Mouse (Mus musculus) adrenal gland, adult 18-20 months (tissue): ENCODE results near the gene Plpp3. TPM values are rescaled to one million over a fixed set of nuclear protein-coding genes. Genes with fewer than 3 reads are reported as not detected.

Source experiments
- DNase-seq, 2 experiments: peaks; one replicate each; pipeline ENCODE4 v3.0.0; 2021 to 2022; ENCODE audit warnings: low spot score in 2 of 2
- total RNA-seq, 2 experiments: library from RNA; stranded (reverse); gene quantifications; 1 replicate in 1 of 2; 2 replicates in 1 of 2; pipeline ENCODE4 v1.2.3; 2021

The Plpp3 gene
- total RNA-seq, 2 experiments from 2014 or later, result 234 to 351 TPM

DNA sequence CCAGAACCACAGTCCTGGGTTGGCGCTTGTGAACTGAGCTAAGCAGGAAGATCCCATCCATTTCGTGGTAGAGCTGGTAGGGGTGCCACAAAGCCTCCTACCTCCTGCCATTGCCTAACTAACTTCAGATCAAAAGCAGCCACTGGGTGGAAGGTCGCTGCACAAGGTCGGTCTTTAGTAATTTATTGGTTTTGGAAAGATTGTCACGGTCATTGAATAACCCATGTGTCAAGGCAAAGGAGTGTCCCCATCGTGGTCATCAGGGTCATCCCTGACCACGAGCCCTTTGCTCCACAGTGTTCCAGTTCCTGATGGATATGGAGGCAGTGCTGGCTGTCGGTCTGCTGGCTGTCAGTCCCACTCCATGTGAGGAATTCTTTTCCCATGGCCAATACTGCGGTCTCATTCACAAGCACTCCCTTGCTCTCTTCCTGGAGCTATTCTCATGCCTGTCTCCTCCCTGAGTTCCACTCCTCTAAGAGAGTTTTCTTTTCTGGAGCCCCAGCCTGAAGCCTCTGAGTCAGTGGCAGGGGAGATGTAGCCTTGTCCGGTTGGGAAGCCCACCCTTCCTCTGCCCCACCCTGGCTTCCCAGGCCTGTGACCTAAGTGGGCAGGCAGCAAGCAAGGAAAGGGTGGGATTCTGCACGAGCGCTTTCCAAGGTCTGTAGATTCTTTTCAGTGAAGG lies 58.7 kb downstream of the Plpp3 start:
- peak in 1 of 2 experiments; percentile 64 for DNase-seq

DNA sequence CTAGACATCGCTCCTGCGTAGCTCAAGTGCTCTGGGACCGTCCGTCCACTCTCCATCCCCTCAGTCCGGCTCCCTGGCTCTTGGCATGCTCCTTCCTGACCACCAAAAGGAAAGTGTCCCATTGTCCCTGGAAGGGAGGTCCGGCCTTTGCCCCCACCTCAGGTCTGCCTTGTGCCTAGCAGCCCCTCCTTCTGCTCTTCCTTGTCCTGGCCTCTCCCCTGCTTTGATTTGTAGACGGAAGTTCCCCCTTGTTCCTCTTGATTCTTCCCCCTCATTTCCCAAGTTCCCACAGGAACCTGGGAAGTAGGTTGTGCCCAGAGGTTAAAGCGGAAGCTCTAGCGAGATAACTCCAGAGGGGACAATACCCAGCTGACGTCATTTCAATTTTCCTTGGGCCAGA lies 61.1 kb downstream of the Plpp3 start:
- no peak for DNase-seq

DNA sequence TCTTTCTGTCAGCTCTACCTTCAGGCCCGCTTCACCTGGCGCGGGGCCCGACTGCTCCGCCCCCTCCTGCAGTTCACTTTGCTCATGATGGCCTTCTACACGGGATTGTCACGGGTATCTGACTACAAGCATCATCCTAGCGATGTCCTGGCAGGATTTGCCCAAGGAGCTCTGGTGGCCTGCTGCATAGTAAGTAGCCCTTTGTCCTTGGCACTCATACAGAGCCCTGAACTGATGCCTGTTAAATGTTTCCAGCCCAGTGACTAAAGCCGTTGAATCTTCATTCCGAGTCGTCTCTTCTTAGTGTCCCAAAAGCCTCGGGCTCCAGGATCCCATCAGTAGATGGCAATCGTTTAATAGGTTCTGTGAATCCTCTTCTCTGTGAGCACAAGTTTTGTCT lies 62.2 kb downstream of the Plpp3 start:
- no peak for DNase-seq

DNA sequence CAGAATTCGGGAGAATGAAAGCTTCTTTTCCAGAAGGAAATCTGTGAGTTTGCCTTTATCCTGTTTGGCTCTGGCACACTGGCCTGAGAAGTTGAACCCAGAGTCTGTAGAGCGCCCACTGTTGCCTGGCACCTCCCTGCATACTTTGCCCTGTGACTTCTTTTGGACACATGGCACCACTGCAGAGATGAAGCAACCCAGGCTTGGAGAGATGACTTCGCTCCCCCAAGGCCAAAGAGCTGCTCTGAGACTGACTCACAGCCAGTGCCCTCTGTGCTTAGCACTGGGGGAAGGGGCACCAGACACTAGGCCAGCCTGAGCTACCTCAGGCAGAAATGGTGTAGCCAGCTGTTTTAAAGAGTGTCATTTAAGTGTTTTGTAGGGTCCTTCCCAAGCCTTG lies 63.7 kb downstream of the Plpp3 start:
- peak; percentile 29 to 43 for DNase-seq

DNA sequence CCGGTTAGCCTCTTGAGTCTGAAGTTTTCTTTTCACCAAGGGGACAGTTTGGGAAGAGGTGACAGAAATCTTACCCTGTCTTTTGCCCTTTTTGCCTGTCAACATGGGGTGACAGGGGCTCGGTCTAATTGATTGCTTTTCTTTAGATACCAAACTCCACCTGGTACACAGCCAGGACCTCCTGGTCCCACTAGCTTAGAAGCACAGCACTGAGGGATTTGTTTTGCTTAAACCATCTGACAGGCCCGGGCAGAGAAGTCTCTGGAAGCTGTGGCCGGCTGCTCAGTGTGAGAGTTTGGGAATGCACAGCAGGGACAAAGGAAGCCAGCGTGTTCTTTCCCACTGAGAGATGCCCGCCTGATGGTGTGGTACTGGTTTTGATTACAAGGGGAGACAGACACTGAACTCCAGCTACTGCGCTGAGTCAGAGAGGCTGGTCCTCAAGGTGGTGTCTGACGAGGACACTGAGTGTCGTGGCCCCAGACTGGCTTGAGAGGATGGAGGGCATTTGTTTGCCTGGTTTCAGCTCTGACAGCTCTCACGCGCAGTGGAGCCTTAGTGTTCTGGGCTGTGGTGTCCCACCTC lies 64.2 kb downstream of the Plpp3 start:
- peak in 1 of 2 experiments; percentile 36 for DNase-seq

DNA sequence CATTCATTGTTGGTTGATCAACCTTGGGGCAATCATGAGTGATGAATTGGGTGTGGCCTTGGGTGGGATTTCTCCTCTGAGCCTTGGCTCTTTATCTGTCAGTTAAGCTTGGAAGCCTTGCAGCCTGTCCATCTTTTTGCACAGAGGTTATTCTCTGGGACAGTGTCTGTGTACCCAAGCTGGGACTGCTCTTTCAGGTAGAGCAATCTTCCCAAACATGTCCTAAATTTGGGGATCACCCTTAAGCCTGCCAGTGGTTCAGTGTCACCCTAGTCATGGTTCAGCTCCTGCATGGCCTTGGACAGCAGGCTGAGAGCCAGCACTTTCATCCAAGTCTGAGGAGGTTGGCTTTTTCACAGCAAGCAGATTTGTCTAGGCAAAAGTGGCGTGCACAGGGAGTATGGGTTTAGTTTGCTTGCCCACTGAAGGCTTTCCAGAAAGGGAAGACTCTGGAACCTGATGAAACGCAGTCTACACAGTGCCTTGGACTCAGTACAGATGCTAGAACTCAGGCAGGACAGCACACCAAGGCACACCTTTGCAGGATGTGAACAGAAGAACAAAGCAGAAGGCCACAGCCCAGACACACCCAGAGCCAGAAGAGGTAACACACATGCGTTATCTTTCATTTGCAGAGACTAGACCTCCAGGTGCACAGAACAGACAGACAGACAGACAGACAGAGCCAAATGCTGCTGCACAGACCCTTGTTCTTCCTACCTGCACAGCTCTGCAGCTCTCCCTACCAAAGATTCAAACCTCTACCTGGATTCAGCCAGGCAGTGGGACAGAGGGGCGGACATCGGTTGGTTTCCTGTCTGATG lies 66.2 kb downstream of the Plpp3 start:
- DNase-seq, result peak in 1 of 2 experiments; percentile 34

DNA sequence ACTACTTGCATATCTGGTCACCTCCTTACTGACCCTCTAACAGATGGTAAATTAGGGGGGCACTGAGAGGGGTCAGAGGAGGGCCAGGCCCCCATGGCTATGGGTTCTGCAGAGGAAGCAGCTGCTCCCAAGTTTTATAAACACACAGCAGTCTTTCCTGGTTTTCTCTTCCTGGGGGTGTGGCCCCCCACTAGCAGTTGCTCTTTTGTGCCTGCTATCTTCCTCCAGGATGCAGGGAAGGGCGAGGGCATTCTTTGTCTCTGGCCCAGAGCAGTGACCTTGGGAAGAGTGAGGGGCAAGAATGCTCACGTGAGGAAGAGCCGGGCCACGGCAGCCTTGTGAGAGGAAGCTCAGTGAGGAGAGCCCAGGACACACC lies 66.8 kb downstream of the Plpp3 start:
- peak in 1 of 2 experiments; percentile 35 for DNase-seq

DNA sequence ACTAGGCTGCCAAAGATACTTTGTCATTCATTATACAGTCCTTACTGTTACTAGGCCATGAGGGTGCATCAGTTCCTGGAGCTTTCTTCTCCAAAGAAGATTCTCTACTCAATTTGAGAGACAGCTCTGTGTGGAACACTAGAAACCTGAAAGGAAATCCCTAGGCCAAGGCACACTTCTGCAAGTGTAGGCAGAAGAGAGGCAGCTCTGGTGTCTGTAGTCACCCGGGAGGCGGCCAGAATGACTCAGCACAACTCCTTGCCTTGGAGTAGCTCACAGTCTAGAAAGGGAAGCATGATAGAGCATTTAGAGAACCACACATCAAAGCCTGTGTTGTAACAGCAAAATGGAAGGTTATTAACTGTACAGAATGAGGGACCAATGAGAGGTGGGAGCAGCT lies 68.4 kb downstream of the Plpp3 start:
- peak in 1 of 2 experiments; percentile 60 for DNase-seq

DNA sequence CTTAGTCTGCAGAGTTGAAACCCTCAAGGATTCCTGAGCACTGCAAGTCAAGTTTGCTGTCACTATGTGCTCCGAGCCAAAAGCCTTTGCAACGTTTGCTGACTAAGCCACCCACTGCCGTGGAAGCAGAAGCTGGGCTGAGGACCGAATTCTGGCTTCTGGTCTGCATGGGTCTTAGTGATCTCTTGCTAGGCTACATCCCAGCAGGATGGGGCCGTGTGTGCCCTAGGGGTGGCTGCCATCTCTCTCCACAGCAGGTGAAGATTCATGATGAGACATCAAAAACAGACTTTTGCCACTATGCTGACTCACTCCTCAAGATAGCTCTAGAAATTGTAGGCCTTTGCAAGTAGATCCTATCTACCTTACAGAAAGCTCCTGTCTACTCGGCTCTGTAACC lies 69.2 kb downstream of the Plpp3 start:
- no peak for DNase-seq

DNA sequence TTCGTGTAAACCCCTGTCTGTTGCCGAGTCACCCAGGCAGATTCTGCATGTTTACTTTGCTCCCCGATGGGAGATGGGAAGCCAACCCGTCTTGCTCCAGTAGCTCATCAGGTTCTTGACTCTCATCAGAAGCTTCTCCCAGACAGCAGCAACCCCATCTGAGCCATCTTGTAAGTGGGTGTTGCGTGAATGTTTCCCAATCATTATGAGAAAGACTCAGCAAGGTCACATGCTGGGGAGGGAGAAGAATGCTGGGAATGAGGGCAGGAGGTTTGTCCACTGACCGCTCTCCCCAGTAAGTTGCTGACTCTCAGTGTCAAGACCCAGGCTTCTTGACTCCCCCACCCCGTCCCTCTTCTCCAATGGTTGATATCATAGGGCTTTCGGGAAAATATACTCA lies 73.0 kb downstream of the Plpp3 start:
- DNase-seq, result no peak

DNA sequence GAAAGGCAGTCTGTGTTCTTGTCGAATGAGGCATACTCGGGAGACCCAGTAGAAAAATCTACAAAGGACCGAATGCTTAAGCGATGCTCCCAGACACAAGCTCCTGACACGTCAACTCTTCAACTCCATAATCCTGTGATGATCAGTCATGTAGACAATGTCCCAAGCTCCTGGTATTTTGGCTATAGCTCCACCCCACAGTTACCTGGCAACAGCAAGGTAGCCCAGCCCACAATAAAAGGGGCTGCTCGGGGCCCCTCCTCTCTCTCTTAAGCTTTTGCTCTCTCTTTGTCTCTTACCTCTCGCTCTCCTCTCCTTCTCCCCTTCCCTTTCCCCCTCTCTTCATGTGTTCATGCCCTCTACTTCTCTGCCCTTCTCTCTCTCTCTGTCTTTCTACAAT lies 83.1 kb downstream of the Plpp3 start:
- DNase-seq, result no peak

DNA sequence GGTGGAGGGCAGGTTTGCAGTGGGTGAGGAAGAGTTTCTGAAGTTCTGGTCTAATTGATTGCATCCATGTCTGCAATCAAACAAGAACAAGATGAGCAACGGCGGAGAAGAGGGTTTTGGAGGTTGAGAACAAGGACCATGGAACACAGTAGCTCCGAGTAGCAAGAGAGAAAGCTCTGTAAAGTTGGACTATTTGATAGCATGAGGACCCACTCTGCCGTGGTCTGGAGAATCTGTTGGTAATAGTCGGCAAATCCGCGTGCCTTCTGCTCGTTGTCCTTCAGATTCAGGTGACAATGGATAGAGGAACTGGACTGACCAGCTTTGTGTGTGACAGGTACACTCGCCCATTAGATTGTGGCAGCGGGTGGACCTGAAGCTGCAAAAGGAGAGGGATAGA lies 87.8 kb downstream of the Plpp3 start:
- DNase-seq, result no peak

DNA sequence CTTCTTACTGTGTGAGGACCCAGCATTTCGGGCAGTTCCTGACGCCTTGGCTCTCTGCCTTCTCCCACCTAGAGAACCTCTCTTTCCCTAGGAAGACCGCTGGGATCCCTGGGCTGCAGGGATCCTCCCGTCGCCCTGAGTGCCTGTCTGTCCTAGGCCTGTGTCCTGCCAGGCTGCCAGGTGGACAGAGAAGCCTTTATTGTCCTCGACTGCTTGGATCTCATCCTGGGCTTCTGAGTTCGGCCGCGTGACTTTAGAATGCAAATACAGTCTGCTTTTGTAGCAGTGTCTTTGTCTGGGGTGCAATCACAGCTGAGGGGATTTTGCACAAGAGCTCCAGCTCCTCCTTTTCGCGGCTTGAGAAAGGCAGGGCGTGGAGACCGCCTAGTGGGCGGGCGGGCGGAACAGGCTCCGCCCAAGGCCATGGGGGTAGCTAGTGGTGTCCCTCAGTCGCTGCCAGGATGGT lies 88.4 kb downstream of the Plpp3 start:
- DNase-seq, result peak; percentile 52 to 55

DNA sequence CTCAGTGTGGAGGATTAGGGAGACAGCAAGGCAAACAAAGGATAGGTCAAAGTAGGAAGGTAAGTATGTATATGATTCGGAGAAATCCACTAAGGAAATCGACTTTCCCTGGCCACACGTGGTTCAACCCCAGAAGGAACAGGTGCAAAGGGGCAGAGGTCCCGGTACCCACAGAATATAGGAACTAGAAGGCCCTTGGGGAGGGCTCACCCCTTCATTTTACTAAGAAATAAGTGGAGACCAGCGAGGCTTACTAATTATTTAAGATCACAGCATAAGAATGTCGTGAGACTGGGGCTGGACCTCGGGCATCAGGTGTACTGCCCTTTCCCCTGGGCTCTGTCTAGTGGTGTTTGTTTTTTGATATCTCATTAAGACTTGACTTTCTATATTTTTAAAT lies 89.2 kb downstream of the Plpp3 start:
- no peak for DNase-seq

DNA sequence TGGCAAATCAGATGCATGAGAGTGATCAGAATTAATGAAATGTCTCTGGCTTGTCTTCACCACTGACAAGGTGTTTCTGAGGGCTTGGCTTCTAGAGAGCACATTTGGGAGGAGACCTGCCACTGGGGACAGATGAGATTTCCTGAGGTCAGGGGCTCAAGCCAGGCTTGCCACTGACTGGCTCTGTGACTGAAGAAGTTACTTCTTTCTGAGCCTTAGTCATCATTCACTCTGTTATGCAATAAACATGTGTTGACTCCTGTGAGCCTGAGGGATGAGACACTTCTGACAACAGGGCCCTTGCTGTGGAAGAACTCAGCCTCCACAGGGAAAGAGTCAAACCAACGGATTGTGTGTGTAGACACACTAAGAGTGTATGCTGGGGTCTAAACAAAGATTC lies 91.0 kb downstream of the Plpp3 start:
- peak in 1 of 2 experiments; percentile 29 for DNase-seq

DNA sequence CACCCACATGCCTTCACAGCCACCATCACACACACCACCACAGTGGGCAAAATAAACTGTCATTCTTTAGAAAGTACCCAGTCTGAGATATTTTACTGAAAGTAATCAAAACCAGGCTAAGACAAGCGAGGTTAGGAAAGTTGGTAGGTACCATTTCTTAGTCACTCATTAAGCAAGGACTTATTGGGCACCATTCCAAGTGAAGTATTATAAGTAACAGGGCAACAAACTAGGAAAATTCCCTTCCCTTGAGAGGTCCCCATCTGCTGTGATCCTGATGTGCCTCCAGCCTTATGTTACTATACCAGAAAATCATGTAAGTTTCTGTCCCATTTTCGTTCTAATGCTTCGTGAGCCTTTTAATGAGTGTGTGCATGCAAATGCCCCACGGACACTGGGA lies 92.1 kb downstream of the Plpp3 start:
- DNase-seq, result no peak

DNA sequence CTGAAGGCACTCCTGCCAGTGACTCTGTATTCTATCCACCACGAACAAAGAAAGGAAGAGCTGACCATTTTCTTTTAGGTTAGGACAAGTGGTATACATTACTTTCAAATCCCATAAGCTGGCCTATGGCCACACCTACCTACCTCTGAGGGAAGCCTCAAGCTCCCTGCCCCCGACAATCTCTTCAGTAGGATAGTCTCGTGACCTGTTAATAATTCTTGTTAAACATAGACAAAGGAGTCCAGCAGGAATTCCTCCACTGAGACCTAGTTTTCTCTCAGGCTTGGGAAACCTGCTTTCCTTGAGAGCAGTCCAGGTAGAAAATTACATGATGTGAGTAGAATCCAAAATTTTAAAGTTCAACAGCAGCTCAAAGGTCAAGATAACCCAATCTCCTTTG lies 93.8 kb downstream of the Plpp3 start:
- DNase-seq, result no peak

DNA sequence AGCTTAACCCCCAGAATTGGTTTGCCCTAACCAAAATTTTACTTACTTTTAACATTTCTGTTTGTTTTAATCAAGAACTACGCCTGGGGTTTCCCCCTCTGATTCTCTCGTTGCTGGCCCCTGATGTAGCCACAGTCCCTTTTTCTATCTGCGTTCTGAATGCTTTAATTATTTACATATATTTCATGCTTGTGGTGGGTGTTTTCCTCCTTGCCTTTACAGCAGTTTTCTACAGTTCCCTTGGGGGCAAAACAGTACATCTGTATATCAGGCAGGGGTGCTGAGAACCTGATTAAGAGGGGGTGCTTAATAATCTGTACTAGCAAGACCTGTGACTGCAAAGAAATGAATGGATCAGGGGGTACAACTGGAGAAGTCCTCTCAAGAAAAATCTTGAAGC lies 94.9 kb downstream of the Plpp3 start:
- no peak for DNase-seq

DNA sequence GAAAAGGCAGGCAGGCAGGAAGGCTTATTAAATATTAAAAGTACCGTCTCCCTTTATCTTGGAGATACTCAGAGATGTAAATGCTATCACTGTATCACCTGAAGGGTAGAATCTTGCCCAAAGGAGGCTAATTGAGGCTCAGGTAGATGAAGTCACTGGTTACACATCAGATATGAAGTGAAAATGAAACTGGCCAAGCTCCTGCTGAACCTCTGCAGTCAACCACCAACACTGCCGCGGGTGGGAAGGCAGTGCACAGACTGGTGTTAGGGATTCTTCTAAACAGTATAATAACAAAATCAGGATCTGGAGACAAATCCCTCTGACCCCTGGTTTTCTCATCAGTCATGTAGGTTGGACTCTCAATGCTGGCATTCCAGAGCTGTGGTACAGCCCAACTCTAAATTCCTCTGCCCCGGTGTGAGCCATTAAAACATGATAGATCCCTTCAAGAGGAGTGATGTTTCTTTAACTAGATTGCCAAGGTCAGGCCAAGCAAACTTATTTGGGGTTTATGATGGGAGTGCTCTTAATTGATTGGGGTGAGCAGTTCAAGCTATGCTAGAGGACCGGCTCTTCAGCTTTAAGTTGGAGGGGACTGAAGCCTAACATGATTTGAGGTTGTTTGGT lies 95.5 kb downstream of the Plpp3 start:
- no peak for DNase-seq

DNA sequence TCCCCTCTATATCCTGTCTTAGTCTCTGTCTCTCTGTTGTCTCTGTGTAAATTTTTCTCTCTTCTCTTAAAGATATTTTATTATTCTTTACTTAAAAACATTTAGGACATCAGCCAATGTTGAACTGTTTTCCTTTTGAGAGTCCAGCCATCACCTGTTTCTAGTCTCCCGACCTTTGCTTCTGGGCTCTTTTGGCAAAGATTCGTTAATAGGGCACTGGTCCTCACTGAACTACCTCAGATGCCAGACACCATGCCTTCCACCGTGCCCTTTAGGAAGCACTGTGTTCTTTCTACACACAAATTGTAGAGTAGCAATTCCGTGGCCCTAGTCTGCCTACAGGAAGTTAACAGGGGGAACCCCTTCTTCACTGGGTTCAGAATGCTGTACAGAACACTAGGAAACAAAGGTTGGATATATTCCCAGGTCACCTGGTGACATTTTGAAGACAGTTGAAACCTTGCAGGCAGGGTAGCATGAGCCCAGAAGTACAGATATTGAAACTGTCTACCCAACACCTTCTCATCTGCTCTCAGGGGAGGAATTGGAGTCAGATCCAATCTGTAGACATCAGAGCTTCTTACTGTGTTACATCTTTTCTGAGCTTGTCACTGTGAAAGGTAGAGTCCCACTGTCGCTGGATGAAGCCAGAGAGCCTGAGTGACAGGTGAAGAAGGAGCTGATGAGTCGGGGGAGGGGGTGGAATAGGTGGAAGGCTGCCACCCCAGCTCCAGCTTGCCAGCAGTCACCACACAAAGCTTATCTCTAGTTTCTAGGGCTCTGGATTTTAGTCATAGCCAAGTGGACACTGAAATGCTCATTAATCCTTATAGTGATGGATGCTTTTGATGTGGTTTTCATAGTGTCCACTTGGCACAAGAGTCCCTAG lies 96.5 kb downstream of the Plpp3 start:
- DNase-seq, result no peak

DNA sequence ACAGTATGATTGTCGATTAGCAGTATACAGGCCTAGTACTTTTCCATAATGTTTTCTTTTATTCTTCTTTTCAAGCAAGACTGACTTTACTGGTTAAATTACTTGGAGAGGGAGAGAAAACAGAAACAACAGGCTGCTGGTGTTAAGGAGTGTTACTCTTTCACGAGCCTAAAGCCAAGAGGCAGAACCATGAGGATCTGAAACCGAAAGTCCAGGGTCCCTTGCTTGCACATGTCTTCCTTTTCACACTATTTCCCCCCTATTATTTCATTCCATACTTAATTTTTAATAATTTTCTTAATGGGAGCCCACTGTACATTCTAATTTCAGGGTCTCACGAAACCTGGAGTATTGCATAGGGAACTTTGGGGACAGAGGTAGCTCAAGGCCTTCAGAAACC lies 97.2 kb downstream of the Plpp3 start:
- no peak for DNase-seq
